Mouse (Mus musculus): ENCODE data around the gene Zfyve28.

DNA sequence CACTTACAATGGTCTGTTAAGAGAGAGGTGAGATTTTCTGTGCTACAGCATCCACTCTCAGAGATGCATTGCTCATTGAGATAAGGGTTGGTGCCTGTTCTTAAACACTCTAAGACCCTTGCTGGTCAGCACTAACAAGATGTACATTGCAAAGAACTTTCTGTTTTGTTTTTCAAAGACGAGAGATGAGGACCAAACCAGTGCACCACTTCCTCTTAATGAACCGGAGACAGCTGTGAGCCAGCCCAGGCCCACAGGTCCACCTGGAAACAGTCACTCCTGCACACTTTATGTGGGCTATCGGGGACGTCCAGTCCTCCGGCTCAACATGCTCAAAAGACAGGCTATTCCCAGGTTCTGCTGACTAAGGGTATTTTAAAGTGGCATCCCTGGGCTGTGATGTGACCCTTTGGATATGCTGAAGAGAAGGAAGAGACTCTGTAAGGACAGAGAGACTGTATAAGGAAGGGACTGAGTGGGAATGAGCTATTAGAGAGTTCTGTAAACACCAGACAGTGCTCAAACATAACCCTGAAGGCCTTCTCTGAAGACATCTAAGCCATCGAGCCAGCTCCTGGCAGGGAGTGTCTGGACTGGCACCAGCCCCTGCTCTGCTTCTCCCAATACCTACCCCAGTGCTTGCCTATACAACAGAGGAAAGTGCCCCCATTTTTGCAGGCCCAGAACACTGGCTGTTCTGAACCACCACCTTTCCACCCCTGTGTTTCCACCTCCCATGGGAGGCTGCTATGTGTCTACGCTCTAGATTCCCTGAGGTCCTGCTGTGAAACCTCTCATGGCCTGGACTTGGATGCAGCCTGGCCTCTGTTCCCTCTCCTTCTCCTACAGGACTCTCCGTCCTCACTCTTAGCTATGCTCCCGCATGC, 57.4 kb downstream of the Zfyve28 start:
- no peak for TF ChIP-seq EP300 (IDR thresholded peaks at IDR 0.05; ENCODE audit: low read depth in 1 of 2, low read length in 2 of 2)
- TF ChIP-seq MYB (IDR thresholded peaks at IDR 0.05; ENCODE audit: low read depth, low read length): no peak
- TF ChIP-seq SMC3 (IDR thresholded peaks at IDR 0.05; ENCODE audit: low read depth, low read length): no peak
- TF ChIP-seq POLR2AphosphoS2 (IDR thresholded peaks at IDR 0.05; ENCODE audit: low read length): no peak
- no peak for TF ChIP-seq POLR2AphosphoS5 (IDR thresholded peaks at IDR 0.05; ENCODE audit: borderline replicate concordance, low read depth, low read length)
- no peak for TF ChIP-seq CTCF (IDR thresholded peaks at IDR 0.05 in 2 of 3, conservative IDR thresholded peaks at IDR 0.05 in 1 of 3; ENCODE audit: control insufficient read depth in 1 of 3, insufficient read depth in 1 of 3, low read depth in 2 of 3, low read length in 3 of 3, poor library complexity in 1 of 3, severe bottlenecking in 1 of 3)
- TF ChIP-seq MEF2A (IDR thresholded peaks at IDR 0.05; ENCODE audit: extremely low read depth, insufficient replicate concordance, low read depth, low read length, poor library complexity, severe bottlenecking): no peak
- TF ChIP-seq KAT2A (conservative IDR thresholded peaks at IDR 0.05; ENCODE audit: low read depth, low read length): no peak
- TF ChIP-seq POLR2A (IDR thresholded peaks at IDR 0.05; ENCODE audit: control insufficient read depth in 1 of 2, insufficient read depth in 1 of 2, low read depth in 1 of 2, low read length in 2 of 2, poor library complexity in 1 of 2): no peak
- TF ChIP-seq ZKSCAN1 (IDR thresholded peaks at IDR 0.05; ENCODE audit: low read depth, low read length): no peak

Measured in MEL (cell line).